Mouse (Mus musculus): ENCODE measurements around the gene Clca4b. TPM values are rescaled to one million over a fixed set of nuclear protein-coding genes. Genes with fewer than 3 reads are reported as not detected.

The Clca4b gene
- 0.40 TPM in 1 of 2 replicates, not detected in the other for polyA plus RNA-seq (2015; fragmentation: Nextera tagmentation; extraction: Ambion mirVana)

- no peaks in the 10 kb centered on the region for H3K36me3 ChIP-seq (ENCODE audit: control insufficient read depth, insufficient read depth, low read length)
- H3K9me3 ChIP-seq (ENCODE audit: control insufficient read depth, low read length) = no peaks in the 10 kb centered on the region
- no peaks in the 10 kb centered on the region for H3K4me1 ChIP-seq (replicated peaks; ENCODE audit: control insufficient read depth, insufficient read depth, low read length)
- no peaks in the 10 kb centered on the region for H3K27me3 ChIP-seq (ENCODE audit: control insufficient read depth, insufficient read depth, low read depth, low read length)
- H3K4me2 ChIP-seq (ENCODE audit: low read depth, low read length) = no peak within 1 kb of the TSS
- no peak for ATAC-seq (ENCODE audit: low read depth)
- no peak within 1 kb of the TSS for H3K4me3 ChIP-seq (ENCODE audit: low read length)
- no peak within 1 kb of the TSS for H3K9ac ChIP-seq (ENCODE audit: low read length)
- no peak within 1 kb of the TSS for H3K27ac ChIP-seq (ENCODE audit: low read length)
These were observed at the start of gene Clca4b for GRCm38 (mm10) chr3:144932335-144932734. Gene Clca4b (minus strand): TSS chr3:144932529.

DNA sequence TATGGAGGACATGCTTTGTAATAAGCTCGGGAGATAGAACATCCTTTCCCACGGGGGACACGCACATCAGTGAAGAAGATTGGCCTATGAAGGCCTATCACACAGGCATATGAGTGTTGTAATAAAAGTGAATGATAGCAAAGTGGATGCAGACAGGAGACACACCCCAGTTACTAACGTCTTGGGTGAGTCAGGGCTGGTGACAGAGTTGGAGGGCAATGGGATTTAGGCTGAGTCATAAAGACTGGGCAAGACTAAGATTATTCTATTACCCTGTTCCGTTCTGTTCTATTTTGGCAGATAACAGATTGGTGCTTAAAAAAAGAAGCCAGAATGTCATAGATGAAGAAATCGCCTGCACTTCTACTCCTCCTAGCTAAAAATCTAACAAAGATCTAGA, 48.2 kb upstream of the Clca4b start:
- Histone ChIP-seq H3K4me2 (ENCODE audit: low read depth, low read length) (no peak overlapping the region), H3K27ac (ENCODE audit: low read length) (no peak overlapping the region), H3K4me3 (ENCODE audit: low read length) (no peak overlapping the region), H3K9me3 (ENCODE audit: control insufficient read depth, low read length) (peaks cover 3% of the 10 kb centered on the region; the same call in 1 of the 2 replicates), H3K36me3 (ENCODE audit: control insufficient read depth, insufficient read depth, low read length) (no peaks in the 10 kb centered on the region), H3K4me1 (replicated peaks; ENCODE audit: control insufficient read depth, insufficient read depth, low read length) (no peaks in the 10 kb centered on the region), H3K9ac (ENCODE audit: low read length) (no peak overlapping the region), H3K27me3 (ENCODE audit: control insufficient read depth, insufficient read depth, low read depth, low read length) (no peaks in the 10 kb centered on the region; the same call in 1 of the 2 replicates)
- no peak for ATAC-seq (ENCODE audit: low read depth)
- WGBS = 81% methylated on average over 6 of the region's 6 CpGs

DNA sequence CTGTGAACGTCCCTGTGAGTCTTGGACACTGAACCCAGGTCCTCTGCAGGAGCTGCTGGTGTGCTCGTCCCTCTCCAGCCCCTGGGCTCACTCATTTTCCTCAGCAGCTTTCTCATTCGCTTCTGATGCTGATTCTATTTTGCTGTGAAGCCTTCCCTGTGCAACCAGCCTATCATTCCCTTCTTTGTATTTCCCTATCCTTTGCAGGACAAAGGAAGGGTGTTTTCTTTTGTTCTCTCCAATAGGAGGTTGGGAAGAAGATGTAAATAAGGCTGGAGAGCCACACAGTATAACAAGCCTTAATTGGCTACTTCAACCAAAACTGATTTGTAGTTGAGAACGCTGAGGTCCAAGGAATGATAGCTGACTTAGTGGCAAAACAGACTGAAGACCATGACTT, 45.3 kb upstream of the Clca4b start:
- Histone ChIP-seq H3K27me3 (ENCODE audit: control insufficient read depth, insufficient read depth, low read depth, low read length) (no peaks in the 10 kb centered on the region; the same call in 1 of the 2 replicates), H3K27ac (ENCODE audit: low read length) (no peak overlapping the region), H3K4me1 (replicated peaks; ENCODE audit: control insufficient read depth, insufficient read depth, low read length) (no peaks in the 10 kb centered on the region), H3K9me3 (ENCODE audit: control insufficient read depth, low read length) (peaks cover 3% of the 10 kb centered on the region; the same call in 1 of the 2 replicates), H3K9ac (ENCODE audit: low read length) (no peak overlapping the region), H3K4me3 (ENCODE audit: low read length) (no peak overlapping the region), H3K36me3 (ENCODE audit: control insufficient read depth, insufficient read depth, low read length) (no peaks in the 10 kb centered on the region), H3K4me2 (ENCODE audit: low read depth, low read length) (no peak overlapping the region)
- no peak for ATAC-seq (ENCODE audit: low read depth)
- 42% methylated on average over 4 of the region's 4 CpGs for WGBS

GRCm38 (mm10) chr3:144976091-144976490, 43.8 kb upstream of the Clca4b start:
- no peaks in the 10 kb centered on the region for H3K4me1 ChIP-seq (replicated peaks; ENCODE audit: control insufficient read depth, insufficient read depth, low read length)
- H3K36me3 ChIP-seq (ENCODE audit: control insufficient read depth, insufficient read depth, low read length) = no peaks in the 10 kb centered on the region
- no peak for ATAC-seq (ENCODE audit: low read depth)
- H3K27ac ChIP-seq (ENCODE audit: low read length) = no peak overlapping the region
- no peak overlapping the region for H3K4me3 ChIP-seq (ENCODE audit: low read length)
- peaks cover 2% of the 10 kb centered on the region; the same call in 1 of the 2 replicates for H3K27me3 ChIP-seq (ENCODE audit: control insufficient read depth, insufficient read depth, low read depth, low read length)
- no peak overlapping the region for H3K9ac ChIP-seq (ENCODE audit: low read length)
- H3K4me2 ChIP-seq (ENCODE audit: low read depth, low read length) = no peak overlapping the region
- 71% methylated on average over 1 of the region's 1 CpGs for WGBS
- H3K9me3 ChIP-seq (ENCODE audit: control insufficient read depth, low read length) = peaks cover 3% of the 10 kb centered on the region; the same call in 1 of the 2 replicates

DNA sequence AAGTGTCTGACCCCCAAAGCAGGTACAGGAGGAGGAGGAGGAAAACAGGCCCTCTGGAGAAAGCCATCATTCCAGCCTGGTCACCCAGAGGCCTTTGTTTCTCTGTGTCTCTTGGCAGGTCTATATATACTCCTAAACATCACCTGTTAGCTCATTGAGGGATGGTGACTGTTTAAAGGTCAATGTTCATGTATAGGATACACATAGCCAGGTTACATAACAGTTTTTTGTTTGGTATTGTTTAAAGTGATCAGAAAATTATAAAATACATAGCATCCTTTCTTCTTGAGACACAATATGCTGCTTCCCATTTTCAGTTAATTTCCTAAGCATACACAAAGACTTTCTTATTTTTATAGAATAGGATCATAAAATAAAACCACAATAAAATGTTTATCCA, 42.6 kb upstream of the Clca4b start, which contains the start of gene Clca4a:
TSS of gene Clca4a (minus strand) at position 101 of the 400 bp plus-strand sequence.
- Histone ChIP-seq H3K9ac (ENCODE audit: low read length) (no peak within 1 kb of the TSS), H3K4me3 (ENCODE audit: low read length) (no peak within 1 kb of the TSS), H3K36me3 (ENCODE audit: control insufficient read depth, insufficient read depth, low read length) (no peaks in the 10 kb centered on the region), H3K9me3 (ENCODE audit: control insufficient read depth, low read length) (peaks cover 3% of the 10 kb centered on the region; the same call in 1 of the 2 replicates), H3K4me2 (ENCODE audit: low read depth, low read length) (no peak within 1 kb of the TSS), H3K27ac (ENCODE audit: low read length) (no peak within 1 kb of the TSS), H3K4me1 (replicated peaks; ENCODE audit: control insufficient read depth, insufficient read depth, low read length) (no peaks in the 10 kb centered on the region), H3K27me3 (ENCODE audit: control insufficient read depth, insufficient read depth, low read depth, low read length) (peaks cover 2% of the 10 kb centered on the region; the same call in 1 of the 2 replicates)
- ATAC-seq (ENCODE audit: low read depth) = no peak

- Histone ChIP-seq H3K36me3 (ENCODE audit: control insufficient read depth, insufficient read depth, low read length) (no peaks in the 10 kb centered on the region), H3K4me3 (ENCODE audit: low read length) (no peak overlapping the region), H3K9me3 (ENCODE audit: control insufficient read depth, low read length) (no peaks in the 10 kb centered on the region), H3K4me1 (replicated peaks; ENCODE audit: control insufficient read depth, insufficient read depth, low read length) (no peaks in the 10 kb centered on the region), H3K4me2 (ENCODE audit: low read depth, low read length) (no peak overlapping the region), H3K27me3 (ENCODE audit: control insufficient read depth, insufficient read depth, low read depth, low read length) (peaks cover 4% of the 10 kb centered on the region; the same call in 1 of the 2 replicates), H3K9ac (ENCODE audit: low read length) (no peak overlapping the region), H3K27ac (ENCODE audit: low read length) (no peak overlapping the region)
- WGBS = 72% methylated on average over 9 of the region's 9 CpGs
- no peak for ATAC-seq (ENCODE audit: low read depth)
These were observed 39.4 kb upstream of the Clca4b start for GRCm38 (mm10) chr3:144971553-144972270.

- no peak overlapping the region for H3K4me3 ChIP-seq (ENCODE audit: low read length)
- peaks cover 4% of the 10 kb centered on the region; the same call in 1 of the 2 replicates for H3K27me3 ChIP-seq (ENCODE audit: control insufficient read depth, insufficient read depth, low read depth, low read length)
- no peak for ATAC-seq (ENCODE audit: low read depth)
- H3K27ac ChIP-seq (ENCODE audit: low read length) = no peak overlapping the region
- 71% methylated on average over 1 of the region's 1 CpGs for WGBS
- H3K4me2 ChIP-seq (ENCODE audit: low read depth, low read length) = no peak overlapping the region
- H3K36me3 ChIP-seq (ENCODE audit: control insufficient read depth, insufficient read depth, low read length) = no peaks in the 10 kb centered on the region
- no peak overlapping the region for H3K9ac ChIP-seq (ENCODE audit: low read length)
- no peaks in the 10 kb centered on the region for H3K9me3 ChIP-seq (ENCODE audit: control insufficient read depth, low read length)
- no peaks in the 10 kb centered on the region for H3K4me1 ChIP-seq (replicated peaks; ENCODE audit: control insufficient read depth, insufficient read depth, low read length)
These were observed 37.4 kb upstream of the Clca4b start for GRCm38 (mm10) chr3:144969755-144970154.

- no peaks in the 10 kb centered on the region for H3K9me3 ChIP-seq (ENCODE audit: control insufficient read depth, low read length)
- no peak overlapping the region for H3K27ac ChIP-seq (ENCODE audit: low read length)
- ATAC-seq (ENCODE audit: low read depth) = no peak
- 43% methylated on average over 4 of the region's 4 CpGs for WGBS
- H3K4me2 ChIP-seq (ENCODE audit: low read depth, low read length) = no peak overlapping the region
- H3K36me3 ChIP-seq (ENCODE audit: control insufficient read depth, insufficient read depth, low read length) = no peaks in the 10 kb centered on the region
- no peak overlapping the region for H3K4me3 ChIP-seq (ENCODE audit: low read length)
- no peaks in the 10 kb centered on the region for H3K4me1 ChIP-seq (replicated peaks; ENCODE audit: control insufficient read depth, insufficient read depth, low read length)
- H3K27me3 ChIP-seq (ENCODE audit: control insufficient read depth, insufficient read depth, low read depth, low read length) = peaks cover 3% of the 10 kb centered on the region; the same call in 1 of the 2 replicates
- no peak overlapping the region for H3K9ac ChIP-seq (ENCODE audit: low read length)
These were observed 33.7 kb upstream of the Clca4b start for GRCm38 (mm10) chr3:144966074-144966473.

GRCm38 (mm10) chr3:144950829-144951228, 18.5 kb upstream of the Clca4b start:
- no peak overlapping the region for H3K4me2 ChIP-seq (ENCODE audit: low read depth, low read length)
- no peaks in the 10 kb centered on the region for H3K27me3 ChIP-seq (ENCODE audit: control insufficient read depth, insufficient read depth, low read depth, low read length)
- WGBS = 59% methylated on average over 4 of the region's 4 CpGs
- H3K36me3 ChIP-seq (ENCODE audit: control insufficient read depth, insufficient read depth, low read length) = no peaks in the 10 kb centered on the region
- no peaks in the 10 kb centered on the region for H3K9me3 ChIP-seq (ENCODE audit: control insufficient read depth, low read length)
- H3K4me3 ChIP-seq (ENCODE audit: low read length) = no peak overlapping the region
- no peak for ATAC-seq (ENCODE audit: low read depth)
- no peak overlapping the region for H3K27ac ChIP-seq (ENCODE audit: low read length)
- H3K4me1 ChIP-seq (replicated peaks; ENCODE audit: control insufficient read depth, insufficient read depth, low read length) = no peaks in the 10 kb centered on the region
- no peak overlapping the region for H3K9ac ChIP-seq (ENCODE audit: low read length)

Measured in lung, embryonic 16.5 days (tissue).